Mouse (Mus musculus): ENCODE results near the gene Rab25. TPM values are rescaled to one million over a fixed set of nuclear protein-coding genes. Genes with fewer than 3 reads are reported as not detected.

Gene Rab25
- polyA plus RNA-seq, 1 experiment from 2014 or later = 0.29 TPM

DNA sequence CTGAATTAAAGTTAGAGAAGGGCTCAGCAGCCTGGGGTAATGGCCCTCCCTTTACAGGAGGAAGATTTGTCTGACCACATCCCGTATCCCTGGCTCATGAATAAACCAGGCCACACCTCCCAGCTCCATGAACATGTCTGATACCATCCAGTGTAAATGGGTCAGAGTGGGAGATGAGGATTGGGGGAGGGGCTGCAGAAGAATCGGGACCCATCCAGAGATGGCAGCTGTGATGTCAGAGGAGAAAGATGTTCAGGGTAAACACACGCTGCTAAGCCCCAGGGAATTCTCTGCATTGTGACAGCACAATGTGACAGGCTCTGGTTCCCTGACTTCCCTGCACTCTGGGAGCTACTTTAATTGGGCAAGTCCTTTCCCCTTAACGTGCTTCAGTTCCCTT, 15.3 kb upstream of the Rab25 start:
- H3K36me3 ChIP-seq = peaks cover 95% of the 10 kb centered on the region
- no peak overlapping the region for H3K27ac ChIP-seq
- no peak overlapping the region for H3K4me3 ChIP-seq
- ATAC-seq (ENCODE audit: low FRiP score, low read depth) = no peak
- WGBS = 63% methylated on average over 4 of the region's 4 CpGs
- no peak overlapping the region for H3K4me2 ChIP-seq (replicated peaks)
- H3K9me3 ChIP-seq = no peaks in the 10 kb centered on the region
- H3K27me3 ChIP-seq (replicated peaks) = no peaks in the 10 kb centered on the region
- no peak overlapping the region for H3K9ac ChIP-seq
- H3K4me1 ChIP-seq = no peaks in the 10 kb centered on the region

DNA sequence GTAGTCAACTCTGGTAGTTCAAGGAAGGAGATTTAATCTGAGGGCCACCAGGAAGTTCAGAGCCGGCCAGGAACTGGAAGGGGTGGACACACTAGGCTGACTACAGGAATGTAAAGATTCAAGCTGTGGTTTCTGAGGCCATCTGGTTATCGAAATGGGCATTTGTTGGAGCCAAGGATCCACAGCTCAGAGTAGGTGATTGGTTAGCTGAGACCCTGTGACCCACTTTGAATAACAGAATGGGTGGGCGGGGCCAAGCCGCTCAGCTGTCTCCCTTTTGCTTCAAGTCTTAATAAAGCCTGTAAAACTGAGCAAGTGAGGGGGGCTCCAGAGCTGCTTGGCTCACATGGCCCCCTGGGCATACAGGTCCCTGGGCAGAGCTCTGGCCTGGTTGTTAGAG, 13.9 kb upstream of the Rab25 start:
- Histone ChIP-seq H3K36me3 (peaks cover 92% of the 10 kb centered on the region), H3K27ac (no peak overlapping the region), H3K4me3 (no peak overlapping the region), H3K4me1 (no peaks in the 10 kb centered on the region), H3K9ac (no peak overlapping the region), H3K9me3 (no peaks in the 10 kb centered on the region), H3K27me3 (replicated peaks) (no peaks in the 10 kb centered on the region), H3K4me2 (replicated peaks) (no peak overlapping the region)
- 69% methylated on average over 4 of the region's 4 CpGs for WGBS
- ATAC-seq (ENCODE audit: low FRiP score, low read depth) = peak; percentile 29; the same call in 1 of the 2 replicates

DNA sequence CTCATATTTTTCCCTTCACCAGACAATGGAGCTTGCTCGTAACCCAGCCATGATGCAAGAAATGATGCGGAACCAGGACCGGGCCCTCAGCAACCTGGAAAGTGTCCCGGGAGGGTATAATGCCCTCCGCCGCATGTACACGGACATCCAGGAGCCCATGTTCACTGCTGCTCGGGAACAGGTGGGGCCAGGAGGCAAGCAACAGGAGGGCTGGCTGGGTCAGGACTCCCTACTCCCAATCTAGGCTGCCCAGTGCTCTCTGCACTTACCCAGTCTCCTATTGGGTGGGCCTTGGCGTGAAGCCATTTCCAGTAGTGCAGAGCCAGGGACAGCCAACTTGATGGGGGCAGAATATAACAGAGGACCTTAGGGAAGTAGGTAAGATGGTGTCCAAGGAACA, 11.5 kb upstream of the Rab25 start:
- WGBS = 91% methylated on average over 9 of the region's 9 CpGs
- peaks cover 12% of the 10 kb centered on the region for H3K4me1 ChIP-seq
- ATAC-seq (ENCODE audit: low FRiP score, low read depth) = no peak
- no peak overlapping the region for H3K4me2 ChIP-seq (replicated peaks)
- peaks cover 83% of the 10 kb centered on the region for H3K36me3 ChIP-seq
- no peak overlapping the region for H3K4me3 ChIP-seq
- H3K27me3 ChIP-seq (replicated peaks) = no peaks in the 10 kb centered on the region
- H3K9me3 ChIP-seq = no peaks in the 10 kb centered on the region
- H3K9ac ChIP-seq = no peak overlapping the region
- no peak overlapping the region for H3K27ac ChIP-seq

DNA sequence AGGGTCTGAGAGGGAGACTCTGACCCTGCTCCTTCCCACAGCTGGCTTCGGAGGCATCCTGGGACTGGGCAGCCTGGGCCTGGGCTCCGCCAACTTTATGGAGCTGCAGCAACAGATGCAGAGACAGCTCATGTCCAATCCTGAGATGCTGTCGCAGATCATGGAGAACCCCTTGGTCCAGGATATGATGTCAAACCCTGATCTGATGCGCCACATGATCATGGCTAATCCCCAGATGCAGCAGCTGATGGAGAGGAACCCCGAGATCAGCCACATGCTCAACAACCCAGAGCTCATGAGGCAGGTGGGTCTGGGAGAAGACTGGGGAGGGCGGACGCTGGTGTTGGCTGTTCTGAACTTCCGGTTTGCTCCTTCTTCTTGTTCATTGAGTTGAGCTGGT, 8.5 kb upstream of the Rab25 start:
- no peak for ATAC-seq (ENCODE audit: low FRiP score, low read depth)
- peaks cover 58% of the 10 kb centered on the region for H3K36me3 ChIP-seq

DNA sequence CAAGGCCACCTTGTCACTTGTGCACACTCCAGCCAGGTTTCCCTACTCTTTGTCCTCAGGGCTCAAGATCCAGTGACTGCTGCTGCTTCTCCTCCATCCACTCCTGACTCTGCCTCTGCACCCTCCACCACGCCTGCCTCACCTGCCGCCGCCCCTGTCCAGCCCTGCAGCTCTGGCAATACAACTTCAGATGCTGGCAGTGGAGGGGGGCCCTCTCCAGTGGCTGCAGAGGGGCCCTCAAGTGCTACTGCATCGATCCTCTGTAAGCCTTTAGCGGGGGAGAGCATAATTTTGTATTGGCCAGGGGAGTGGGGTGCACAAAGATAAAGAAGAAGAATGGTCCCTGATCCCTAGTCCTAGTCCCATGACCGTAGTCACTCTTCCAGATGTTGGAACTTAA, 7.6 kb upstream of the Rab25 start:
- Histone ChIP-seq H3K4me1 (peaks cover 22% of the 10 kb centered on the region), H3K9me3 (no peaks in the 10 kb centered on the region), H3K36me3 (peaks cover 49% of the 10 kb centered on the region), H3K4me2 (replicated peaks) (no peak overlapping the region), H3K27ac (no peak overlapping the region), H3K9ac (no peak overlapping the region), H3K4me3 (no peak overlapping the region), H3K27me3 (replicated peaks) (no peaks in the 10 kb centered on the region)
- 97% methylated on average over 6 of the region's 6 CpGs for WGBS
- no peak for ATAC-seq (ENCODE audit: low FRiP score, low read depth)

More for the DNA sequence above, 8.5 kb upstream of the Rab25 start:
- no peak overlapping the region for H3K27ac ChIP-seq
- H3K4me1 ChIP-seq = peaks cover 22% of the 10 kb centered on the region
- no peak overlapping the region for H3K4me2 ChIP-seq (replicated peaks)
- no peaks in the 10 kb centered on the region for H3K27me3 ChIP-seq (replicated peaks)
- 95% methylated on average over 8 of the region's 8 CpGs for WGBS
- H3K4me3 ChIP-seq = no peak overlapping the region
- H3K9ac ChIP-seq = no peak overlapping the region
- no peaks in the 10 kb centered on the region for H3K9me3 ChIP-seq

DNA sequence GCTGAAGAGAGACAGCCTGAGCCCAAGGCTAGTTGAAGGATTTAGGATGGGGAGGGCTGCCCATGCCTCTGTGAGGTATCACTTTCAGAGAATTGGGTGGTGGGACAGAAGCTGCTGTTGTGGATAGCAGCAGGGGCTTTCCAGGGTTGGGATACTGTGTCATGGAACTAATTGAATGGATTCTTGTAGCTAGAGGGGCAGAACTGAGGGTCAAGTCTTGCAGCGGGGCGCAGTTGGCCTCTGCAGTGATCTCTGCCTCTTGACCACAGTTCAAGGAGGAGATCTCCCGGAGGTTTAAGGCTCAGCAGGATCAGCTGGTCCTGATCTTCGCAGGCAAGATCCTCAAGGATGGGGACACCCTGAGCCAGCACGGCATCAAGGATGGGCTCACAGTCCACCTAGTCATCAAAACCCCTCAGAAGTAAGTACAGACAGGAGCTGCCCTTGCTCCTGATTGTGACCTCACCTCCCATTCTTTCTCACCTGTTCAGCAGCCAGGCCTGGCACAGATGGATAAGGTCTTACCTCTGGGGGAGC, 7.0 kb upstream of the Rab25 start:
- Histone ChIP-seq H3K9ac (peak overlapping the region; percentile 40), H3K4me3 (no peak overlapping the region), H3K9me3 (no peaks in the 10 kb centered on the region), H3K27ac (no peak overlapping the region), H3K4me1 (peaks cover 22% of the 10 kb centered on the region), H3K36me3 (peaks cover 43% of the 10 kb centered on the region), H3K27me3 (replicated peaks) (no peaks in the 10 kb centered on the region), H3K4me2 (replicated peaks) (peak overlapping the region; percentile 85)
- 87% methylated on average over 5 of the region's 5 CpGs for WGBS
- ATAC-seq (ENCODE audit: low FRiP score, low read depth) = no peak

DNA sequence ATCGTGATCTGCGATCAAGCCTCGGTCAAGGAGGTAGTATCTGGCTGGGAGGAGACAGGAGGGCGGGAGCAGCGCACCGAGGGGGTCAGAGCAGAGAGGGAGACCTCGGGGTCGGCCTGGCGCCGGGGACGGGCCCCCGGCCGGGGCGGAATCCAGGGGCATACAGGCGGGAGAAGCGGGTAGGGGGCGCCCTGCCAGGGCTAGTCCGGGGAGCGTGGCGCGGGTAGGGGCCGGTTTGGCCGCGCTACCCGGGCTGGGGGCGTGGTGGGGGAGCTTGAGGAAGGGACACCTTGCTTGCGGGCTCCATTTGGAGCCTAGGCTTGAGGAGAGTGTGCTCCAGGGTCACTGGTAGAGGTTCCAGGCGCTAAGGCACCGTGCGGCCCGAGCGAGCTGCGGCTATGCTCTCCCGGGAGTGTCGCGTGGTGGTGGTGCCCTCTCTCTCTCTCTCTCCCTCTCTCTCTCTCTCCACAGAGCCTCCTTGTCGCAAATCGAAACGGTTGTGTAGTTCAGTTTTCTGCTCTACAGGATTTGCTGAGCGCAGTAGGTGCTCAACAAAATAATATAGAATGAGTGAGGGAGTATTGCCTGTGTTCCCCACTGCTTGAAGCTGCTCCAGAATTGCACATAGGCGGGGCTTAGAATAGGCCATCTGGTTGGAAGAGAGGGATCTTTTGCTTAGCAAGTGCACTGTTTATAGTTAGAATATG, 5.9 kb upstream of the Rab25 start:
- peaks cover 22% of the 10 kb centered on the region for H3K4me1 ChIP-seq
- WGBS = under 1% methylated on average over 41 of the region's 41 CpGs
- no peaks in the 10 kb centered on the region for H3K27me3 ChIP-seq (replicated peaks)
- peak overlapping the region; percentile 82 for H3K27ac ChIP-seq
- H3K36me3 ChIP-seq = peaks cover 32% of the 10 kb centered on the region
- peak overlapping the region; percentile 90 for H3K9ac ChIP-seq
- peak overlapping the region; percentile 89 for H3K4me3 ChIP-seq
- peak overlapping the region; percentile 85 for H3K4me2 ChIP-seq (replicated peaks)
- H3K9me3 ChIP-seq = no peaks in the 10 kb centered on the region
- peak; percentile 23 for ATAC-seq (ENCODE audit: low FRiP score, low read depth)

DNA sequence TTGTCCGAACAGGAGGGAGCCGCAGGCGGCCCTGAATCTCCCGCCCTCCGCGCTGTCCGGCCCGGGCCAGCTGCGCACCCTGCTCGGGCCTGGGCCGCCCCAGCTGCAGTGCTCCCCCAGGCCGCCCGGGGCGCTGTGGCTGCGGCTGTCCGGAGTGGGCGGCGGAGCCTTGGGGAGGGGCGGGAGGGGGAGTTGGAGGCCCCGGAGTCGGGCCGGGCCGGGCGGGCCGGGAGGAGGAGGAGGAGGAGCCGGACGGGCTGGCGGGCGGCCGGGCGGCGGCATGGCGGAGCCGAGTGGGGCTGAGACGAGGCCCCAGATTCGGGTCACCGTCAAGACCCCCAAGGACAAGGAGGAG, 5.4 kb upstream of the Rab25 start, which contains the start of gene Ubqln4:
TSS of gene Ubqln4 (plus strand) at position 234 of the 355 bp plus-strand sequence.
- Histone ChIP-seq H3K9me3 (no peaks in the 10 kb centered on the region), H3K4me1 (peaks cover 22% of the 10 kb centered on the region), H3K27me3 (replicated peaks) (no peaks in the 10 kb centered on the region), H3K27ac (peak within 1 kb of the TSS; percentile 82), H3K4me2 (replicated peaks) (peak within 1 kb of the TSS; percentile 85), H3K9ac (peak within 1 kb of the TSS; percentile 90), H3K4me3 (peak within 1 kb of the TSS; percentile 89), H3K36me3 (peaks cover 27% of the 10 kb centered on the region)
- ATAC-seq (ENCODE audit: low FRiP score, low read depth) = peak; percentile 92
- 0% methylated on average over 35 of the region's 37 CpGs for WGBS

DNA sequence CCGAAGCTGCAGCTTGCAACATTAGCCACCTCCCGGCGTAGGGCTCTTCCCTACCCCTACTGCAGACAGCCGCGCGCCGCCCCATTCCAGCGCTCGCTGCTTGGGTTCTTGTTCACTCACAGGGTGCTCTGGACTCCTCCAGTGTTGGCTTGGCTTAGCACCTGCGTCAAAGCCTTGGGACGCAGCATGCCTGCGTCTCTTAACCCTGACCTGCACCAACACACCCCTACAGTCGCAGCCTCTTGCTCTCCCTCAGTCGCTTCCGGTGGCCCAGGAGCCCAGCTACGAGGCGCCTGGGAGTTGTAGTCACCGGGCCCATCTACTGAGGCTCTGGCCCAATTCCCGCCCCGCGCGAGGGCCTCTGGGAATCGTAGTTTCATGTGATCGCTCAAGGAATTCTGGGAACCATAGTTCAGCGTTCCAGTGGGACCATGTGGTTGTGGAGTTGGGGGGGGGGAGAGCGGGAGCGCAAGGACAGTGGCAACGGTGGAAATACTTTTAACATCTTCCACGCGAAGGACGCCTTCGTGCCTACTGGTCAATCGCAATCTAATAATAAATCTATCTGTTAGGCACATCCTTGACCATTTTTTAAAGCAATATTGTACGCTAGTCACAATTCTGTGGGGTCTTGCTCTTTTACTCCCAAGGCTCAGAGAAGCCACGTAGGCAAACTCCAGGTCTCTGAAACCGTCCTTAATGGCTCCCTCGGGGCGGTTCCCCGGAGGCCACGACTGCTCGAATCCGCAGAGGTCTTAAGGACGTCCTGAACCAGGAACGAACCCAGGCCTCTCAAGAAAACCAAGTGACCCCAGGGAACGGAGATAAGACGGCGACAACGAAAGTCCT, 4.8 kb upstream of the Rab25 start, which contains the start of gene Lamtor2:
TSS of gene Lamtor2 (minus strand) at position 399 of the 849 bp plus-strand sequence.
- Histone ChIP-seq H3K36me3 (peaks cover 21% of the 10 kb centered on the region), H3K27ac (peak within 1 kb of the TSS; percentile 82), H3K4me1 (peaks cover 22% of the 10 kb centered on the region), H3K9ac (peak within 1 kb of the TSS; percentile 90), H3K27me3 (replicated peaks) (no peaks in the 10 kb centered on the region), H3K4me2 (replicated peaks) (peak within 1 kb of the TSS; percentile 85), H3K9me3 (no peaks in the 10 kb centered on the region), H3K4me3 (peak within 1 kb of the TSS; percentile 89)
- WGBS = under 1% methylated on average over 48 of the region's 48 CpGs
- ATAC-seq (ENCODE audit: low FRiP score, low read depth) = peak; percentile 94

DNA sequence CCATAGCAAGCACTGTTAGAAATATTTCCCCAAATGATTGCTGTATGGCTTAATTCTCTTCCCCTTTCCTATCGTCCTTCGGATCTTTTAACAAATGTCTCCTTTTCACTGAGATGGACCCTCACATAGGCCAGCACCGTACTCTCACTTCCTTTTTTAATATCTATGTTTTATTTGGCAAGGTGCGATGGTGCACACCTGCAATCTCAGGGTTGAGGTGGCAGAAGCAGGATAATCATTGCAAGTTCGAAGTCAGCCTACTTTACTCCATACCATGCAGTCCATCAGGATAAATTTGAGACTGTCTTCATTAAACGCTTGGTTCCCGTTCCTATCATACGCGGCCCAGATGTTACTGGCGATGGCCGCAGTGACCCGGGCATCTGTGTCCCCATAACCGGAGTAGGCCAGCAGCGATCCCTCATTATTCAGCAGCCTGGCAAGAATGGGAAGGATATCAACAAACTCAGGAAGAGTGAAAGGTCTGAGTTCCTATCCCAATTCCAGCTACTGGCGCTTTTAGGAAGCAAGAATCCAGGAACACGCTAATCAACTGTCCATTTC, 4.1 kb upstream of the Rab25 start:
- peaks cover 17% of the 10 kb centered on the region for H3K36me3 ChIP-seq
- no peaks in the 10 kb centered on the region for H3K27me3 ChIP-seq (replicated peaks)
- WGBS = 25% methylated on average over 16 of the region's 16 CpGs
- H3K4me2 ChIP-seq (replicated peaks) = peak overlapping the region; percentile 85
- H3K4me3 ChIP-seq = peak overlapping the region; percentile 89
- peaks cover 22% of the 10 kb centered on the region for H3K4me1 ChIP-seq
- H3K27ac ChIP-seq = no peak overlapping the region
- H3K9ac ChIP-seq = peak overlapping the region; percentile 61
- no peaks in the 10 kb centered on the region for H3K9me3 ChIP-seq
- no peak for ATAC-seq (ENCODE audit: low FRiP score, low read depth)

DNA sequence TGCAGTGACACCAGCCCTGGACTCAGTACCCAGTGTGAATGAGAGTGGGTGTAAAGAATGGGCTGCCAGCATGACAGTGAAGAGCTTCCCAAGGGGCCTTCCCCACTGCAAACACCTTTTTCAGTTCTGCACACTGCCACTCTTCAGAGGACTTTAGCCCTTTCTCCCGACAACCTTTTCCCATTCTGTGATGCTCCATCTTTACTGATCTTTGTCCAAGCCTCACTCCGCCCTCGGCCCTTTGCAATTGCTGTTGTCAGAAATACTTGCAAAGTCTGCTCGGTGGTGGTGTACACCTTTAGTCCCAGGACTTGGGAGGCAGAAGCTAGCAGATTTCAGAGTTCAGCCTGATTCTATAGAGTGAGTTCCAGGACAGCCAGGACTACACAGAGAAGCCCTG, 3.5 kb upstream of the Rab25 start:
- ATAC-seq (ENCODE audit: low FRiP score, low read depth) = no peak
- Histone ChIP-seq H3K36me3 (peaks cover 11% of the 10 kb centered on the region), H3K9ac (peak overlapping the region; percentile 61; the same call in 1 of the 2 replicates), H3K4me2 (replicated peaks) (peak overlapping the region; percentile 85), H3K4me3 (no peak overlapping the region), H3K4me1 (peaks cover 22% of the 10 kb centered on the region), H3K9me3 (no peaks in the 10 kb centered on the region), H3K27ac (no peak overlapping the region), H3K27me3 (replicated peaks) (no peaks in the 10 kb centered on the region)
- WGBS = 87% methylated on average over 4 of the region's 4 CpGs

Measured in neural tube, embryonic 12.5 days (tissue).